Mouse (Mus musculus): ENCODE results near the gene Abhd11. TPM values are rescaled to one million over a fixed set of nuclear protein-coding genes. Genes with fewer than 3 reads are reported as not detected.

Abhd11 gene
- polyA plus RNA-seq, 1 experiment from 2014 or later = 60.1 TPM

DNA sequence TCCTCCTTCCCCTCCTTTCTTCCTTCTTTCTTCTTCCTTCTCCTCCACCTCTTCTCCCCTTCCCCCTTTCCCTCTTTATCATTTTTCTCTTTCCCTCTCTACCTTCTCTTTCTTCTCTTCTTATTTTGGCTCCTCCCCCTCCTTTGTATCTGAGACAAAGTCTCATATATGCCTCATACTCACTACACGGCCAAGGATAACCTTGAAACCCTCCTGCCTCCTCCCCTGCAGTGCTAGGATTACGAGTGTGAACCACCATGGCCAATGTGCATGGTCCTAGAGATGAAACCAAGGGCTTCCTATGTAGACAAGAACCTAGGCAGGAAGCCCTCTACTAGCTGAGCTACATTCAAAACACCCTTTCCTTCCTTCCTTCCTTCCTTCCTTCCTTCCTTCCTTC, 34.0 kb upstream of the Abhd11 start:
- no peak overlapping the region for H3K9ac ChIP-seq (ENCODE audit: low read depth, low read length)
- 30% methylated on average over 2 of the region's 2 CpGs for WGBS
- no peaks in the 10 kb centered on the region for H3K36me3 ChIP-seq (ENCODE audit: control insufficient read depth, insufficient read depth)
- H3K9me3 ChIP-seq (ENCODE audit: control insufficient read depth) = no peaks in the 10 kb centered on the region
- ATAC-seq = no peak
- H3K4me1 ChIP-seq (replicated peaks; ENCODE audit: control insufficient read depth, insufficient read depth, low read length) = no peaks in the 10 kb centered on the region; the same call in 1 of the 2 replicates
- no peak overlapping the region for H3K4me2 ChIP-seq (replicated peaks; ENCODE audit: low read depth)
- H3K27me3 ChIP-seq (replicated peaks; ENCODE audit: control insufficient read depth, insufficient read depth, low read length) = no peaks in the 10 kb centered on the region
- no peak overlapping the region for H3K27ac ChIP-seq (ENCODE audit: low read depth, low read length)
- no peak for TF ChIP-seq CTCF (IDR thresholded peaks at IDR 0.05; ENCODE audit: low read depth)
- H3K4me3 ChIP-seq (ENCODE audit: low read depth, low read length) = no peak overlapping the region

DNA sequence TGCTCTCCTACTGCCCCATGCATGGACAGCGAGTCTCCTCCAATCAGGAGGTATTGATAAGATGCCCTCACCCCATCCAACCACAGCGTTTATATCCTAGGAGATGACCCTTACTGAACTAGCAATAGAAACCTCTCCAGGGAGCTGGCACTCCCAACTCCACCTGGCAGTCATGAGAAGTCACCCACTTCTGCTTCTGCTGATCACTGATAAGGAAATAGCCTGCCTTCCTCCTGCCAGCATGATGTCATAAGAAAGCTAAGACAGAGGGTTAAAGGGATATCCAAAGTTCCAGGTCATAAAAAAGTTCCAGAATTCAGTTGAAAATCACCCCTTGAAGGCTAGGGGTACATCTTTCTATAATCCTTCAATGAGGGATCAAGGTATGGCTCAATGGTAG, 32.8 kb upstream of the Abhd11 start:
- Histone ChIP-seq H3K36me3 (ENCODE audit: control insufficient read depth, insufficient read depth) (no peaks in the 10 kb centered on the region), H3K9ac (ENCODE audit: low read depth, low read length) (no peak overlapping the region), H3K4me2 (replicated peaks; ENCODE audit: low read depth) (no peak overlapping the region), H3K4me1 (replicated peaks; ENCODE audit: control insufficient read depth, insufficient read depth, low read length) (peaks cover under 1% of the 10 kb centered on the region; the same call in 1 of the 2 replicates), H3K27me3 (replicated peaks; ENCODE audit: control insufficient read depth, insufficient read depth, low read length) (no peaks in the 10 kb centered on the region), H3K9me3 (ENCODE audit: control insufficient read depth) (no peaks in the 10 kb centered on the region), H3K27ac (ENCODE audit: low read depth, low read length) (no peak overlapping the region), H3K4me3 (ENCODE audit: low read depth, low read length) (no peak overlapping the region)
- peak; percentile 69 for ATAC-seq
- 53% methylated on average over 2 of the region's 2 CpGs for WGBS
- no peak for TF ChIP-seq CTCF (IDR thresholded peaks at IDR 0.05; ENCODE audit: low read depth)

DNA sequence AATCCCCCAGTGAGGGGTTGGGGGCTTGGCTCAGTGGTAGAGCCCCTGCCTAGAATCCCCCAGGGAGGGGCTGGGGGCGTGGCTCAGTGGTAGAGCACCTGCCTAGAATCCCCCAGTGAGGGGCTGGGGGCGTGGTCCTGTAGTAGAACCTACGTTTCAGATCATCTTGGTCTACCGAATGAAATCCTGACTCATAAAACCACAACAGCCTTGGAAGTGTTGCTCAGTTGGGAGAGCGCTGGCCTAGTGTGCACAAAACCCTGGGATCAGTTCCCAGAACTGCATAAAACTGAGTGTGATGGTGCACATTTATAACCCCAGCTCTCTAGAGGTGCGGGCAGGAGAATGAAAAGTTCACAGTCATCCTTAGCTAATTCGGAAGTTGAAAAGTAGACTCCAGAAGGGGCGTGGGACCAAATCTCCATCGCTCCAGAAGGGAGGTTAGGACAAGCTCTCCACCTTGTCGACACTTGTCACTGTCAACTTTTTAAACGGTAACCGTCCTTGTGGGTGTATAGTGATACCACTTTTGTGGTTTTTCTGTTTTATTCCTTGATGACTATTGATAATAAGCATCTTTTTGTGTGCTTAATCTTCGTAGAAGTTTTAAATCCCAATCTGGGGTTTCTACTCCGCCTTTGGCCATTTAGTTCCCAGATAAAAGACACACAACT, 32.2 kb upstream of the Abhd11 start:
- Histone ChIP-seq H3K36me3 (ENCODE audit: control insufficient read depth, insufficient read depth) (no peaks in the 10 kb centered on the region), H3K27me3 (replicated peaks; ENCODE audit: control insufficient read depth, insufficient read depth, low read length) (no peaks in the 10 kb centered on the region), H3K4me3 (ENCODE audit: low read depth, low read length) (no peak overlapping the region), H3K9ac (ENCODE audit: low read depth, low read length) (no peak overlapping the region), H3K4me1 (replicated peaks; ENCODE audit: control insufficient read depth, insufficient read depth, low read length) (peaks cover 6% of the 10 kb centered on the region; the same call in 1 of the 2 replicates), H3K4me2 (replicated peaks; ENCODE audit: low read depth) (no peak overlapping the region), H3K27ac (ENCODE audit: low read depth, low read length) (no peak overlapping the region), H3K9me3 (ENCODE audit: control insufficient read depth) (no peaks in the 10 kb centered on the region)
- WGBS = 89% methylated on average over 14 of the region's 14 CpGs
- ATAC-seq = no peak
- no peak for TF ChIP-seq CTCF (IDR thresholded peaks at IDR 0.05; ENCODE audit: low read depth)

DNA sequence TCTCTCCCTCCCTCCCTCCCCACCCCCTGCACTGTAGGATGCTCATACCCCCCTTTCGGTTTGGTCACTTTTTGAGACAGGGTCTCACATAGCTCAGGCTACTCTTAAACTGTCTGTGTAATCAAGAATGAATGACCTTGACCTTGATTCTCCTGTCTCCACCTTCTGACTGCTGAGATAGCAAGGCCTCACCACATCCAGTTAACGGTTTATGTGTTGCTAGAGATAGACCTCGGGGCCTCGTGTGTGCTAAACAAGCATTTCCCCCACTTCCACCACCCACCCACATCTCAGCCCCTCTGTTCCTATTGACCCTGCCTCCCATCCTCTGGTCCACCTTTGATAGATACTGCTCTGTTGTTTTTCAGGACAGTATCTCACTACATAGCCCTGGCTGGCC, 31.1 kb upstream of the Abhd11 start:
- no peak for TF ChIP-seq CTCF (IDR thresholded peaks at IDR 0.05; ENCODE audit: low read depth)
- no peak for ATAC-seq
- H3K36me3 ChIP-seq (ENCODE audit: control insufficient read depth, insufficient read depth) = no peaks in the 10 kb centered on the region
- peaks cover 6% of the 10 kb centered on the region; the same call in 1 of the 2 replicates for H3K4me1 ChIP-seq (replicated peaks; ENCODE audit: control insufficient read depth, insufficient read depth, low read length)
- no peak overlapping the region for H3K4me2 ChIP-seq (replicated peaks; ENCODE audit: low read depth)
- H3K9ac ChIP-seq (ENCODE audit: low read depth, low read length) = no peak overlapping the region
- H3K9me3 ChIP-seq (ENCODE audit: control insufficient read depth) = no peaks in the 10 kb centered on the region
- no peaks in the 10 kb centered on the region for H3K27me3 ChIP-seq (replicated peaks; ENCODE audit: control insufficient read depth, insufficient read depth, low read length)
- 68% methylated on average over 4 of the region's 4 CpGs for WGBS
- H3K4me3 ChIP-seq (ENCODE audit: low read depth, low read length) = no peak overlapping the region
- no peak overlapping the region for H3K27ac ChIP-seq (ENCODE audit: low read depth, low read length)

DNA sequence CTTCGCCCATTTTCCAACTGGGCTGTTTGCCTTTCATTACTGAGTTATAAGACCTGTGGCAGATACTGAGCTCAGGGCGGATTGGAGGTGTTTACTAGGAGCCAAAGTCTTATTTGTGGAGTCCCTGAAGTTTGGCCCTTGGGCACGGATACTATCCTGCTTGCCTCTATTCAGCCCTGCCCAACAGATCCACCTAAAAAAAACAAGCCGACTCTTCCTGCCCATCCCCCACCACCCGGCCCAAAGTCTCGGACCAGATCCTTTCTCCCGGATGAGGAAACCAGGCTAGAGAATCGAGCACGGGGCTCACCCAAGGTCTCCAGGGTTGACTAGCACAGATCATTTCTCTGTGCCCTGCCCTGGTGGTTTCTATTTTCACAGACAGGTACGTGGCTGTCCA, 27.8 kb upstream of the Abhd11 start:
- peak overlapping the region; percentile 48 for H3K4me2 ChIP-seq (replicated peaks; ENCODE audit: low read depth)
- no peak overlapping the region for H3K9ac ChIP-seq (ENCODE audit: low read depth, low read length)
- WGBS = 30% methylated on average over 10 of the region's 10 CpGs
- H3K27me3 ChIP-seq (replicated peaks; ENCODE audit: control insufficient read depth, insufficient read depth, low read length) = peaks cover 8% of the 10 kb centered on the region; the same call in 1 of the 2 replicates
- H3K4me1 ChIP-seq (replicated peaks; ENCODE audit: control insufficient read depth, insufficient read depth, low read length) = 0 out of 2 replicates have a peak, but pooled peaks cover 11% of the 10 kb centered on the region
- no peaks in the 10 kb centered on the region for H3K36me3 ChIP-seq (ENCODE audit: control insufficient read depth, insufficient read depth)
- no peaks in the 10 kb centered on the region for H3K9me3 ChIP-seq (ENCODE audit: control insufficient read depth)
- H3K27ac ChIP-seq (ENCODE audit: low read depth, low read length) = peak overlapping the region; percentile 70
- TF ChIP-seq CTCF (IDR thresholded peaks at IDR 0.05; ENCODE audit: low read depth) = no peak
- no peak overlapping the region for H3K4me3 ChIP-seq (ENCODE audit: low read depth, low read length)
- ATAC-seq = 0 out of 2 replicates have a peak, but pooled peaks have one; percentile 8

DNA sequence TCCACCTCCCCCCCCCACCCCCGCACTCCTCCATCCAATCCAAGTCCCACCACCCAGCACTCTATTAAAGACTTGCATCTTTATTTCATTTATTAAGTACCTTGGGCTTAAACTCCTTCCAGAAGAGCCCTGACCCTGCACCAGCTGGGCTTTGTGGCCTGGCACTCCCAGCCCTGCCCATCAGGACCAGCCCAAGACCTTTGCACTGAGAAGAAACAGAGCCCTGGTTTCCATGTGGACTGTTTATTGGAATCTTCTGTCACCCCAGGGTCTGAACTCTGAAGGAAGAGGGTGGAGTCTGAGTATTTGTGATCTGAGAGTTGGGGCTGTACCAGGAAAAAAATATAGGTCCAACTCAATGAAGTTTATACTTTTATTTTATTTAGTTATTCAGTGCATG, 25.8 kb upstream of the Abhd11 start:
- H3K36me3 ChIP-seq (ENCODE audit: control insufficient read depth, insufficient read depth) = no peaks in the 10 kb centered on the region
- no peak for ATAC-seq
- peaks cover 11% of the 10 kb centered on the region; the same call in 1 of the 2 replicates for H3K27me3 ChIP-seq (replicated peaks; ENCODE audit: control insufficient read depth, insufficient read depth, low read length)
- no peak for TF ChIP-seq CTCF (IDR thresholded peaks at IDR 0.05; ENCODE audit: low read depth)
- H3K4me1 ChIP-seq (replicated peaks; ENCODE audit: control insufficient read depth, insufficient read depth, low read length) = 0 out of 2 replicates have a peak, but pooled peaks cover 11% of the 10 kb centered on the region
- 63% methylated on average over 1 of the region's 1 CpGs for WGBS
- H3K9ac ChIP-seq (ENCODE audit: low read depth, low read length) = no peak overlapping the region
- H3K4me2 ChIP-seq (replicated peaks; ENCODE audit: low read depth) = no peak overlapping the region
- H3K4me3 ChIP-seq (ENCODE audit: low read depth, low read length) = no peak overlapping the region
- H3K27ac ChIP-seq (ENCODE audit: low read depth, low read length) = peak overlapping the region; percentile 28; the same call in 1 of the 2 replicates
- H3K9me3 ChIP-seq (ENCODE audit: control insufficient read depth) = no peaks in the 10 kb centered on the region
